Mouse (Mus musculus) intestine, postnatal 0 days (tissue): ENCODE results near the gene Nrxn1. TPM values are rescaled to one million over a fixed set of nuclear protein-coding genes. Genes with fewer than 3 reads are reported as not detected.

ENCODE experiments used
- ATAC-seq: fragments of 200-750 bp; cut with Nextera tagmentation; 2 replicates; pipeline ENCODE4 v1.8.0; 2017; ENCODE audit warnings: mild to moderate bottlenecking, moderate TSS enrichment, moderate library complexity
- H3K27ac ChIP-seq: fragments of 300-500 bp; sonication (generic); 2 replicates; pipeline ENCODE4 v1.5.1; 2014; ENCODE audit warnings: mild to moderate bottlenecking, low read depth, low read length, moderate library complexity
- H3K27me3 ChIP-seq: fragments of 300-500 bp; sonication (generic); replicated peaks from 2 replicates; pipeline ENCODE4 v1.6.1; 2014; ENCODE audit warnings: low read length, mixed read lengths; ENCODE audit not compliant: control insufficient read depth, insufficient read depth
- H3K36me3 ChIP-seq: fragments of 300-500 bp; sonication (generic); 2 replicates; pipeline ENCODE4 v1.6.1; 2014; ENCODE audit warnings: mild to moderate bottlenecking, moderate library complexity; ENCODE audit not compliant: control insufficient read depth, insufficient read depth
- H3K4me1 ChIP-seq: fragments of 300-500 bp; sonication (generic); replicated peaks from 2 replicates; pipeline ENCODE4 v1.6.1; 2014; ENCODE audit warnings: antibody characterized with exemption, low read length, mixed read lengths; ENCODE audit not compliant: control insufficient read depth, insufficient read depth
- H3K4me2 ChIP-seq: fragments of 300-500 bp; sonication (generic); replicated peaks from 2 replicates; pipeline ENCODE4 v1.6.1; 2014; ENCODE audit warnings: low read depth, mild to moderate bottlenecking, moderate library complexity
- H3K4me3 ChIP-seq: fragments of 300-500 bp; sonication (generic); 2 replicates; pipeline ENCODE4 v1.5.1; 2014; ENCODE audit warnings: low read depth, low read length
- H3K9ac ChIP-seq: fragments of 300-500 bp; sonication (generic); 2 replicates; pipeline ENCODE4 v1.6.1; 2014; ENCODE audit warnings: mild to moderate bottlenecking, low read depth, low read length
- H3K9me3 ChIP-seq: fragments of 300-500 bp; sonication (generic); 2 replicates; pipeline ENCODE4 v1.6.1; 2016; ENCODE audit warnings: mixed run types; ENCODE audit not compliant: control insufficient read depth
- CTCF ChIP-seq: sonication (generic); IDR thresholded peaks from 2 replicates; pipeline ENCODE4 v1.5.1; 2016; ENCODE audit warnings: low read depth, mild to moderate bottlenecking, control low read depth, antibody characterized with exemption, moderate library complexity
- WGBS: fragments of 180-500 bp; shearing (Covaris S2); extraction: QIAGEN DNeasy Blood & Tissue Kit; methylation state at CpG from one replicate; pipeline ENCODE4 v1.1.7; 2014; 5-methylcytosine and 5-hydroxymethylcytosine counted together
- polyA plus RNA-seq: library from polyadenylated mRNA; unstranded; fragments of >200 nt; fragmentation: Nextera tagmentation; extraction: Ambion mirVana; gene quantifications from 2 replicates; pipeline ENCODE4 v1.2.1, GENCODE M21; 2015

The Nrxn1 gene
- 0.99 and 1.2 TPM in 2 replicates for polyA plus RNA-seq

- no peak for ATAC-seq
- no peak within 1 kb of the TSS for H3K27ac ChIP-seq
- WGBS = 0% methylated on average over 1 of the region's 1 CpGs
- 0 out of 2 replicates have a peak, but pooled peaks cover 3% of the 10 kb centered on the region for H3K9me3 ChIP-seq
- H3K27me3 ChIP-seq = no peaks in the 10 kb centered on the region
- TF ChIP-seq CTCF = no peak
- H3K9ac ChIP-seq = no peak within 1 kb of the TSS
- 0 out of 2 replicates have a peak within 1 kb of the TSS, but pooled peaks have one; percentile 6 for H3K4me2 ChIP-seq
- H3K4me1 ChIP-seq = no peaks in the 10 kb centered on the region
- no peak within 1 kb of the TSS for H3K4me3 ChIP-seq
- no peaks in the 10 kb centered on the region for H3K36me3 ChIP-seq
Observed at GRCm38 (mm10) chr17:91093042-91093080, at the start of gene Nrxn1. Gene Nrxn1, minus strand, starts transcription at chr17:91093071.

DNA sequence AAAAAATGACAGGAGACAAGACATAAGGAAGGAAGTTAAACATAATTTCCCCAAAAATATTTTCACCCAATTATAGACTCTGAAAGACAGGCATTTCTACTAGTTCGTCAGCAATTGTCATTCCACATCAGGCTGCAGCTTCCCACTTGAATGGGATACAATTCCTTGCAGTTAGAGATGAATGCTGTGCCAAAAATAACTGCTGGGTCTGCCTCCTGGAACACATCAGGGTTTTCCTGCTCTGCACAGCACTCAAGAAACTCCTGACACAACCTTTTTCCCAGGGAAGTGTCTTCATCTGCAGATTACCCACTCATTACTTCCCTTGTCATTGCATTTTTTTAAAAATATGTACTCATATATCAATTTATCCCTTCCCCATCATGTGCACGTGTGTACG, 44.0 kb upstream of the Nrxn1 start:
- Histone ChIP-seq H3K27me3 (no peaks in the 10 kb centered on the region), H3K36me3 (no peaks in the 10 kb centered on the region), H3K9me3 (no peaks in the 10 kb centered on the region), H3K9ac (no peak overlapping the region), H3K4me1 (no peaks in the 10 kb centered on the region), H3K4me2 (no peak overlapping the region), H3K4me3 (no peak overlapping the region), H3K27ac (no peak overlapping the region)
- no peak for TF ChIP-seq CTCF
- ATAC-seq = no peak
- WGBS = 73% methylated on average over 3 of the region's 3 CpGs

GRCm38 (mm10) chr17:91112880-91113628, 20.2 kb upstream of the Nrxn1 start:
- Histone ChIP-seq H3K9ac (no peak overlapping the region), H3K27me3 (no peaks in the 10 kb centered on the region)
- WGBS = 82% methylated on average over 3 of the region's 3 CpGs

GRCm38 (mm10) chr17:91112085-91112484, 19.2 kb upstream of the Nrxn1 start:
- Histone ChIP-seq H3K4me3 (no peak overlapping the region), H3K4me1 (no peaks in the 10 kb centered on the region), H3K9ac (no peak overlapping the region), H3K27me3 (no peaks in the 10 kb centered on the region), H3K27ac (no peak overlapping the region), H3K4me2 (no peak overlapping the region), H3K9me3 (no peaks in the 10 kb centered on the region), H3K36me3 (no peaks in the 10 kb centered on the region)
- 71% methylated on average over 1 of the region's 1 CpGs for WGBS
- no peak for TF ChIP-seq CTCF
- no peak for ATAC-seq

More at GRCm38 (mm10) chr17:91112880-91113628, 20.2 kb upstream of the Nrxn1 start:
- Histone ChIP-seq H3K4me3 (no peak overlapping the region), H3K36me3 (no peaks in the 10 kb centered on the region), H3K4me2 (no peak overlapping the region), H3K9me3 (no peaks in the 10 kb centered on the region), H3K27ac (no peak overlapping the region), H3K4me1 (no peaks in the 10 kb centered on the region)
- no peak for TF ChIP-seq CTCF
- ATAC-seq = no peak

DNA sequence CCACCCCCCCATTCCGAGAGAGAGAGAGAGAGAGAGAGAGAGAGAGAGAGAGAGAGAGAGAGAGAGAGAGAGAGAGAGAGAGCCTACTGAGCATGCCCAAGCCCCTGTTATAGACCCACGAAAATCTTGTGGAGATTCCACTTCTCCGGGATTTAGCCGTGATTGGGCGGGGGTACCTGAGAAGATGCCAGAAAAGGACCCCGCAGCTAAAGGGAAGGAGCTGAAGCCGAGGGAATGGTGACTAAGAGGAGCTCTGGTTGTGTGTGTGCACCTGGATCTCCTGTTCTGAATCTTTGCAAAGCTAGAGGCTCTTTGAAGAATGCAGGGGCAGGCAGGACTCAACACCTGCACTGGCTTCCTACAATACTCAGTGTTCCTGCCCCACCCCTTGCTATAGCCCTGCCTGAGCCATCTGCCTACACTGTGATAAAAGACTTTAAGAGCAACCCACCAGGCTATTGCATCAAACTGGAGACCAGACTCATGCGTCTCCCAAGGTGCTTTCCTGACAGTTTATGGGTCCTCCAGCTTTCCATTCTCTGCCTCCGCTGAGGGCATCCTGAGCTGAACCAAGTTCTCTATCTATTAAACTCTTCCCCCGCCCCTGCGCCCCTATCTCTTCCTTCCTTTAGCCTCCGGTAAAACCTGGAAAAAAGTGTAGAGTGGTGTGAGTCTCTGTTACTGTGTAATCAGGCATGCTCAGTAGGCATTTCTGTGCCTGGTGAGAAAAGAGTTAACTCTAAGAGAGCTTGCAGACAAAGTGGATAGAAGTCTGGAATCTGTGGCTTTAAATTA, 407 bp upstream of the Nrxn1 start:
- no peak overlapping the region for H3K4me2 ChIP-seq
- H3K4me3 ChIP-seq = no peak overlapping the region
- H3K9me3 ChIP-seq = no peaks in the 10 kb centered on the region
- no peaks in the 10 kb centered on the region for H3K36me3 ChIP-seq
- 36% methylated on average over 12 of the region's 12 CpGs for WGBS
- H3K27me3 ChIP-seq = no peaks in the 10 kb centered on the region
- no peak for ATAC-seq
- no peak for TF ChIP-seq CTCF
- no peak overlapping the region for H3K27ac ChIP-seq
- no peak overlapping the region for H3K9ac ChIP-seq
- H3K4me1 ChIP-seq = no peaks in the 10 kb centered on the region

DNA sequence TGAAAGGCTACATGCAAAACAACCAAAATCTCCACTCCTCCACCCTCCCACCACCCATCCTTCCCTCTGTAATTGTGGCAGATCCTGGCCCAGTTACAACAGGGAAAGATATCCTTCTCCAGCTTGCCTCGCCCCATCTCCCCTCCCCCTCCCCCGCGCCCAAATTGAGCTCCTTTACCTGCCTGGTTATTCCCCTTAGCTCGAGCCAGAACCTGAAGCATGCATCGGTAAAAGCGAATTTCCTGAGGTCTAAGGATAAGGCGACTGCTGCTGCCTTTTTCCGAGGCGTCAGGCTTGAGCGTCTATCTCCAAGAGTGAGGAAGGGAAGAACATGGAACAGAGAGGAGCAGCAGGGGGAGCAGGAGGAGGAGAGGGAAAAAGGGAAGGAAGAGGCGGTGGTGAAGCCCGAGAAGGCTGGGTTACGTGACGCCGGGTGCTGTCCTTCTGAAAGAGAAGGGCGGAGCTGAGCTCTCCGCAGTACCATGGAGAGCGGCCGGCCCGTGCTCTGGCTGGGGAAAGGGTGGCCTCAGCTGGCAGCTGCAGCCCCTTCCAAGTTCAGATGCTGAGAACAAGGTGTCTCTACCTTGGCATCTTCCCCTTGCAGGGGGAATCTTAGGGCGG, 340 bp downstream of the Nrxn1 start:
- H3K9ac ChIP-seq = no peak overlapping the region
- no peaks in the 10 kb centered on the region for H3K36me3 ChIP-seq
- WGBS = 2% methylated on average over 21 of the region's 21 CpGs
- no peak for ATAC-seq
- no peaks in the 10 kb centered on the region for H3K4me1 ChIP-seq
- no peaks in the 10 kb centered on the region for H3K27me3 ChIP-seq
- no peak overlapping the region for H3K4me3 ChIP-seq
- no peak overlapping the region for H3K27ac ChIP-seq
- 0 out of 2 replicates have a peak overlapping the region, but pooled peaks have one; percentile 6 for H3K4me2 ChIP-seq
- TF ChIP-seq CTCF = peak; percentile 58
- 0 out of 2 replicates have a peak, but pooled peaks cover 4% of the 10 kb centered on the region for H3K9me3 ChIP-seq
